Mouse (Mus musculus) erythroblast, embryonic 14.5 days (primary cell): ENCODE results near the gene Cbfa2t2. TPM values are rescaled to one million over a fixed set of nuclear protein-coding genes. Genes with fewer than 3 reads are reported as not detected.

Experiments used
- H3K27me3 ChIP-seq: 2 replicates; pipeline ENCODE4 v1.6.1; 2012; ENCODE audit warnings: inconsistent platforms; ENCODE audit not compliant: control insufficient read depth
- H3K36me3 ChIP-seq: 2 replicates; pipeline ENCODE4 v1.6.1; 2012; ENCODE audit warnings: mild to moderate bottlenecking, inconsistent platforms; ENCODE audit not compliant: control insufficient read depth
- H3K4me1 ChIP-seq: 2 replicates; pipeline ENCODE4 v1.6.1; 2012; ENCODE audit warnings: inconsistent platforms; ENCODE audit not compliant: control insufficient read depth
- H3K4me3 ChIP-seq: replicated peaks from 2 replicates; pipeline ENCODE3; 2012; ENCODE audit warnings: moderate library complexity, mild to moderate bottlenecking, inconsistent platforms
- H3K9me3 ChIP-seq: 2 replicates; pipeline ENCODE4 v1.6.1; 2012; ENCODE audit warnings: low read length, inconsistent platforms, mixed read lengths; ENCODE audit not compliant: control insufficient read depth
- GATA1 ChIP-seq: IDR thresholded peaks from 2 replicates; pipeline ENCODE4 v1.6.1; 2012; ENCODE audit warnings: low read length, inconsistent platforms, mixed read lengths
- TAL1 ChIP-seq: IDR thresholded peaks from 3 replicates; pipeline ENCODE4 v1.6.1; 2012; ENCODE audit warnings: low read length, inconsistent platforms, mixed read lengths
- polyA plus RNA-seq: library from polyadenylated mRNA; stranded (reverse); fragments of >175 nt; gene quantifications from 2 replicates; pipeline ENCODE4 v1.2.3, GENCODE M21; 2012

Gene Cbfa2t2
- polyA plus RNA-seq, 1 experiment = 0.24 TPM

DNA sequence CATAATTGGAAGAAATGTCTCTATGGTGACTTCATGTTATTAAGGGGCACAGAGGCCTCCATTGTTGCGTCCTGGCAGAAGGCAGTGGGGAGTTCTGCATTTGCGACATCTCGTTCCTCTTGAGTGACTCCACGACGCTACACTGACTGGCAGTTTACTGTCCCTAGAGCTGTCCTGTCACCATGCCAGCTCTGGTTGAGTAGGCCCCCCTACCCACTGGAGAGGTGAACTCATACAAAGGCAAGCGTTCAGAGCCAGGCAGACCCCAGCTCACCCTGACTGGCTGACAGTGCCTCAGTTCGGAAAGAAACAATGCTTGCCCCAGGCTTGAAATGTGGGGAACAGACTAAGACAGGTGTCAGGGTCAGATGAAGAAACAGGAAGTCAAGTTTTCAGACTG is 138.0 kb downstream of the Cbfa2t2 start:
- no peaks in the 10 kb centered on the region for H3K36me3 ChIP-seq
- H3K27me3 ChIP-seq = no peaks in the 10 kb centered on the region
- H3K9me3 ChIP-seq = no peaks in the 10 kb centered on the region
- H3K4me3 ChIP-seq = no peak overlapping the region
- H3K4me1 ChIP-seq = peaks cover 22% of the 10 kb centered on the region
- TF ChIP-seq GATA1 = no peak
- TF ChIP-seq TAL1 = no peak

DNA sequence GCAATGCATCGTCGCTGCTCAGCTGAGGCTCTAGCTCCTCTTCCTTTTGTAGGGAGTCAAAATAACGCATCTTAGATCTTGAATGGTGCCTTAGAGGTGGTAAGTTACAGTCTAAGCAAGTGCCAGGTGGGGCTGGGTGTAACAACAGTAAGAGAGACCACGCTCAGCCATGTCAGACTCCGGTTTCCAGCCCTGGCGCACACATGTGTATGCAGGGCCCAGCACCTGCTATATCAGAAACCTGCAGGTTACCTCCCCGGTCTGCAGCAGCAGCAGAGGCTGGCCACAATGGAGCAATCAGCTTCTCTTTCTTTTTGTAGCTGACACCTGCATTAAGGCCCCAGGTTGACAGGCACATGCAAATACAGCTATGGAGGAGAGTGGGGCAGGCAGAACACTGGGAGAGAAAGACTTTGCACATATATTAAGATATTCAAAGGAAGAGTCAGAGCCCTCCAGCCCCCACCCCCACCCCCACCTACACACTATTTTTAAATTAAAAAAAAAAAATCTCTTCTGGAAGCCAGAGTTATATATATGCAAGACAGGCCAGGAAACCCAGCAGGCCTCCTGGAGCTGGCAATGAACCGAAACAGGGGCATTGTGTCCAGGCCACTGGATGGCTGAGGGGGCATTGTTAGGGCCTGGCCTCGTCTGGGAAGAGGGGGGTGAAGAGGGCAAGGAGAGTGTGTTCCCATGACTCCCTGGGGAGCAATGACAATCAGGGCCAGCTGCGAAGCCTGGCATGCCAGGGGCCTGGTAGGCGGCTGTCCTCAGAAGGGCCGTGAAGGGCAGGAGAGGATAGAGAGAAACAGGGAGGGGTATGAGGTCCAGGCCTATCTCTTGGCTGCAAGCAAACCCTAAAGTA is 140.8 kb downstream of the Cbfa2t2 start:
- Histone ChIP-seq H3K4me1 (peaks cover 2% of the 10 kb centered on the region), H3K4me3 (no peak overlapping the region), H3K36me3 (no peaks in the 10 kb centered on the region), H3K9me3 (no peaks in the 10 kb centered on the region), H3K27me3 (no peaks in the 10 kb centered on the region)
- TF ChIP-seq TAL1 (no peak), GATA1 (no peak)

DNA sequence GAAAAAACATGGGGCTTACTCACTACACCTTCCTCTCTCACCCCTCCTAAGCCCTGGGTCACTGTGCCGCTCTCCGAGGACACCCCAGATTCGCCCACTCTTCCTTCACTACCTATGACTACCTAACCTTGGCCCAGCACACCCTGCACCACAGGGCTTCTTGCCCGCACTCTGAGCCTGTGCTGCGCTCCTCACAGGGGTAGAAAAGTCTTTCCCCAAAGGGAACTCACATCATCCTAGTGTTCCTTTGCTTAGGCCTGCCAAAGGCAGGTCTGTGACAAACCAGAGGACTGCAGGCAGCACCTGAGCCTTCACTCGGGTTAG is 141.4 kb downstream of the Cbfa2t2 start:
- no peak for TF ChIP-seq GATA1
- TF ChIP-seq TAL1 = no peak
- H3K27me3 ChIP-seq = no peaks in the 10 kb centered on the region
- no peaks in the 10 kb centered on the region for H3K36me3 ChIP-seq
- peaks cover 6% of the 10 kb centered on the region for H3K4me1 ChIP-seq
- no peak overlapping the region for H3K4me3 ChIP-seq
- H3K9me3 ChIP-seq = no peaks in the 10 kb centered on the region

DNA sequence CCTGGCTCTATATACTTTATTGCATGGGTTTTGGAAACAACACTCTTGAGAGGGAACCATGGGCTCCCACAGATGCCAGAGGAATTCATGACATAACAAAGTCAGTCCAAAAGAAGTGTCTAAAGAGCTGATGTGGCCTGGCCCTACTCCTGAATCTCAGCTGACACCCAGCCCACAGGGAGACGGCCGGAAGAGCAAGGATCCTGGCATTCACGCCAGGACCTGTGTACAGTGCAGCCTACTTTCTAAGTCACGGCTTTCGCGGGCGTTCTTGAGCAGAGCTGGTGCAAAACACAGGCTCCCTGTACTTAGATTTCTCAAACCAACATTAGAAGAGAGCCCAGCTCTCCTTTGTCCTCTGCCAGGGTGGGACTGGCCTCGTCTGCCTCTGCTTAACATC is 144.3 kb downstream of the Cbfa2t2 start:
- peaks cover under 1% of the 10 kb centered on the region; the same call in 1 of the 2 replicates for H3K36me3 ChIP-seq
- TF ChIP-seq TAL1 = no peak
- TF ChIP-seq GATA1 = no peak
- H3K4me3 ChIP-seq = no peak overlapping the region
- H3K9me3 ChIP-seq = no peaks in the 10 kb centered on the region
- H3K4me1 ChIP-seq = peaks cover 25% of the 10 kb centered on the region
- no peaks in the 10 kb centered on the region for H3K27me3 ChIP-seq

DNA sequence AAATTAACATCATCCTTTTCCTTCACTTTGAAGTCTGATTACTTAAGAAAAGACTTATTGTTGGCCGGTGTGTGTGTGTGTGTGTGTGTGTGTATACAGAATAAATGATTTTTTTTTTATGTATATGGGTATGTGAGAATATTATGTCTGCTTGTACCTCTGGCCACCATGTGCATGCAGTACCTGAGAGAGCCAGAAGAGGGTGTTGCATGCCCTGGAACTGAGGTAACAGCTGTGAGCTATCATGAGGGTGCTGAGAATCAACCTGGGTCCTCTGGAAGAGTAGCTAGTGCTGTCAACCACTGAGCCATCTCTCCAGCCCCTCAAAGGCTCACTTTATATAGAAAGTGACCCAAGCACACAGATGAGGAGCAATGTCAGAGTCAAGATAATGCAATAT is 145.1 kb downstream of the Cbfa2t2 start:
- no peak for TF ChIP-seq GATA1
- TF ChIP-seq TAL1 = no peak
- Histone ChIP-seq H3K9me3 (no peaks in the 10 kb centered on the region), H3K4me1 (peaks cover 25% of the 10 kb centered on the region), H3K27me3 (no peaks in the 10 kb centered on the region), H3K36me3 (peaks cover 7% of the 10 kb centered on the region), H3K4me3 (no peak overlapping the region)

DNA sequence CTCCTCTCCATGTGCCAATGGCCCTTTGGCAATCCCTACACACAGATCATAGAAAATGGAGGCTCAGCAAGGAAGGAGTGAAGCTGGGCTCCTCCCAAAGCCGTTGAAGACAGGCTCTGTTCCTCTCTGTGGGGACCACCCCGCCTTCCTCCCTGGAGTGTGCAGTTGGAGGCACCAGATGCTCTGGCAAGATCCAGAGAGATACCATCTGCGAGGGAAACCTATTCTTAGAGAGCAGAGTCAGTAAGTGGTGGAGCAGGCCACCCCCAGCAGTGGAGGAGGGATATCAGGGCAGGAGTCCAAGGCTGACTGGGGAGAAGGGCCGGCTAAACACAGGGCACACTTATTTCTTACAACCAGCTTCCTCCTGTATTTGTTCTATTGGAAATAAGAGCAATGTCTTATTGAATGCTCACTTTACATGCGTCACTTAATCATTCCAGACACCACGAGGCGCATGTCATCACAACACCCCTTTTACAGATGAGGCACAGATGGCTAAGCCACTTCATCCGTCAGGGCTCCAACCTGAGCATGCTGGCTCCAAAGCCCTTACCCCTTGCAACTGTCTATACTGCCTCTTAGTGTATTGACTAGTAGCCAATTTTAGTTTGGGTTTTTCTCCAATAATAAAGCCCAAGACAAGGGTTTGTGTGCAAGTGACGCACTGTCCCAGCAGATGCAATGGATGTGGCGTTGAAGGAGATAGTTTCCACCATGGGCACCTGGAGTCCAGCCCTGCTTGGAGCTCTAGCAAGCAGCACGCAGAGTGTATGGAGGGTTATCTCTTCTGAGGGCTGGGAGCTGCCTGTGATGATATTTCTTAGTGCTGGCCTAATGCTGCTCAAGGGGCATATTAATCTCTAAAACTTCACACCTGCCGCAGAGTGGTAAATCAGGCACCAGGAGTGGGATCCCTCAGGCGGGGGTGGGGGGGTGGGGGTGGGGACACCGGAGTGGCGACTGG is 147.9 kb downstream of the Cbfa2t2 start:
- peaks cover 25% of the 10 kb centered on the region for H3K36me3 ChIP-seq
- H3K4me3 ChIP-seq = no peak overlapping the region
- no peaks in the 10 kb centered on the region for H3K9me3 ChIP-seq
- H3K4me1 ChIP-seq = peaks cover 25% of the 10 kb centered on the region
- no peak for TF ChIP-seq GATA1
- TF ChIP-seq TAL1 = no peak
- H3K27me3 ChIP-seq = no peaks in the 10 kb centered on the region

DNA sequence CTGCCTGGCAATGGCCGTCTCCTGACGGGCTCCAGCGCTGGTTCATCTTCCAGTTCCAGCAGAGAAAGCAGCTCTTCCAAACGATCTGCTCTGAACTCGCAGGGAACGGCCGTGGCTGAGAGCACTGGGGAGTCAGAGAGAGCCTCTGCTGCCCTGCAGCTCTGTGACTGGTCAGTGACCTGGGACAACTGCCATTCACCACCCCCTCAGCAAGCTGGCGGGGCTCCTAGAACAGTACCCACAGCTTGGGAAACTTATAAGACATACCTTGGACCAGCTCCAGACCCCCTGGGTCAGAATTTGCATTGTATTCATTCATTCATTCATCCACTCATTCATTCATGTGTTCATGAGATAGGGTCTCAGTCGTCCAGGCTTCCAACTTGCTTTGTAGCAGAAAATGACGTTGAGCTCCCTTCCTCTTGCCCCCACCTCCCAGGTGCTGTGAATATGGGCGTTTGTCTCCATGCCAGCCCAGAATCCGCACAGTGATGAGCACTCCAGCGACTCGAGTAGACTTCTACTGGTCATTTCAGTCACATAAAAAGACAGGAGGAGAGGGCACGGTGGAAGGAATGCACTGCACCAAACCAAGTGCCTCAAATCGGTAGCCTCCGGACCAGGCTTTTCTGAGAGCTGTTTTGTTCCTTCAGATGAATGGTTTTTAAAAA is 148.8 kb downstream of the Cbfa2t2 start:
- TF ChIP-seq GATA1 (no peak), TAL1 (no peak)
- Histone ChIP-seq H3K9me3 (no peaks in the 10 kb centered on the region), H3K27me3 (no peaks in the 10 kb centered on the region), H3K4me3 (no peak overlapping the region), H3K4me1 (peaks cover 25% of the 10 kb centered on the region), H3K36me3 (peaks cover 26% of the 10 kb centered on the region)

DNA sequence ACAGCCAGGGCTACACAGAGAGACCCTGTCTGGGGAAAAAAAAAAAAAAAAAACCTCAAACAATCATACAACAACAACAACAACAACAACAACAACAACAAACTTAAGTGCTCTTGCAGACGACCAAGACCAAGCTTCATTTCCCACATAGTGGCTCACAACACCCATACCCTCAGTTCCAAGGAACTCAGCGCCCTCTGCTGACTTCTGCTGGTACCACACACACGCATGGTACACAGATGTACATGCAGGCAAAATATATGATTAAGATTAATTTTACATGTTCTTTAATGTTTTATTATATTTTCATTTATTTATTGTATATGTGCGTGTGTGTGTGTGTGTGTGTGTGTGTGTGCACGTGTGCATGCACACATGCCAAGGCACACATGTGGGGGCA is 150.1 kb downstream of the Cbfa2t2 start:
- no peaks in the 10 kb centered on the region for H3K27me3 ChIP-seq
- TF ChIP-seq TAL1 = no peak
- peaks cover 25% of the 10 kb centered on the region for H3K4me1 ChIP-seq
- H3K9me3 ChIP-seq = no peaks in the 10 kb centered on the region
- H3K4me3 ChIP-seq = no peak overlapping the region
- H3K36me3 ChIP-seq = peaks cover 29% of the 10 kb centered on the region

Other genes starting within 250 kb of the Cbfa2t2 start
- gene Bpifb1, start 245.7 kb upstream of the Cbfa2t2 start, polyA plus RNA-seq = not detected in 2 replicates
- gene Bpifb5, start 212.7 kb upstream of the Cbfa2t2 start, polyA plus RNA-seq = not detected in 2 replicates
- gene Bpifb9a, start 178.6 kb upstream of the Cbfa2t2 start, polyA plus RNA-seq = not detected in 2 replicates
- gene Bpifb9b, start 129.3 kb upstream of the Cbfa2t2 start, polyA plus RNA-seq = not detected in 2 replicates
- gene Cdk5rap1, start 63.5 kb upstream of the Cbfa2t2 start, polyA plus RNA-seq = 0.02 and 0.05 TPM in 2 replicates
- 0.07 and 0.08 TPM in 2 replicates for gene Snta1, start 28.4 kb upstream of the Cbfa2t2 start, polyA plus RNA-seq
- gene 1700003F12Rik, start 110.6 kb downstream of the Cbfa2t2 start, polyA plus RNA-seq = not detected in 2 replicates
- 0.03 TPM in 1 of 2 replicates, not detected in the other for gene Actl10, start 115.3 kb downstream of the Cbfa2t2 start, polyA plus RNA-seq
- gene Necab3, start 122.4 kb downstream of the Cbfa2t2 start, polyA plus RNA-seq = 0.23 and 0.39 TPM in 2 replicates
- 22.6 and 24.0 TPM in 2 replicates for gene E2f1, start 133.4 kb downstream of the Cbfa2t2 start, polyA plus RNA-seq
- gene Pxmp4, start 167.2 kb downstream of the Cbfa2t2 start, polyA plus RNA-seq = 1.2 and 1.6 TPM in 2 replicates
- gene Zfp341, start 176.8 kb downstream of the Cbfa2t2 start, polyA plus RNA-seq = 2.0 and 2.1 TPM in 2 replicates
- gene 4930519P11Rik, start 177.0 kb downstream of the Cbfa2t2 start, polyA plus RNA-seq = 0.19 and 0.33 TPM in 2 replicates
- 23.8 and 27.6 TPM in 2 replicates for gene Chmp4b, start 215.2 kb downstream of the Cbfa2t2 start, polyA plus RNA-seq